Mouse (Mus musculus): Measurements from ENCODE around the gene Poc1a.

- TF ChIP-seq POLR2A (IDR thresholded peaks at IDR 0.05; ENCODE audit: low read depth, low read length) (no peak), CTCF (conservative IDR thresholded peaks at IDR 0.05; ENCODE audit: insufficient read depth, insufficient read length, low read depth, low read length) (no peak)
These were observed 90.5 kb downstream of the Poc1a start for GRCm38 (mm10) chr9:106371384-106371671.
